Mouse (Mus musculus): ENCODE data around the gene Ica1. TPM values are rescaled to one million over a fixed set of nuclear protein-coding genes. Genes with fewer than 3 reads are reported as not detected.

Gene Ica1
- polyA plus RNA-seq, 1 experiment from 2014 or later, result 24.3 TPM

- Histone ChIP-seq H3K27ac (replicated peaks) (no peak overlapping the region), H3K4me1 (peaks cover 16% of the 10 kb centered on the region), H3K9ac (no peak overlapping the region), H3K4me3 (no peak overlapping the region), H3K4me2 (no peak overlapping the region), H3K27me3 (replicated peaks) (no peaks in the 10 kb centered on the region), H3K36me3 (peaks cover 14% of the 10 kb centered on the region), H3K9me3 (no peaks in the 10 kb centered on the region)
- no peak for ATAC-seq (ENCODE audit: extremely low read depth, insufficient number of reproducible peaks, low FRiP score, low TSS enrichment)
- WGBS, result 36% methylated on average over 1 of the region's 1 CpGs
Measured at GRCm38 (mm10) chr6:8741659-8742058, 36.6 kb downstream of the Ica1 start.

GRCm38 (mm10) chr6:8740092-8740491 lies 38.2 kb downstream of the Ica1 start:
- no peak overlapping the region for H3K4me2 ChIP-seq
- H3K27ac ChIP-seq (replicated peaks), result no peak overlapping the region
- WGBS, result 72% methylated on average over 2 of the region's 2 CpGs

GRCm38 (mm10) chr6:8738396-8738795 lies 39.9 kb downstream of the Ica1 start:
- no peak for ATAC-seq (ENCODE audit: extremely low read depth, insufficient number of reproducible peaks, low FRiP score, low TSS enrichment)
- no peak overlapping the region for H3K4me3 ChIP-seq

More at GRCm38 (mm10) chr6:8740092-8740491, 38.2 kb downstream of the Ica1 start:
- no peak for ATAC-seq (ENCODE audit: extremely low read depth, insufficient number of reproducible peaks, low FRiP score, low TSS enrichment)
- peaks cover 10% of the 10 kb centered on the region for H3K36me3 ChIP-seq
- no peaks in the 10 kb centered on the region for H3K9me3 ChIP-seq
- H3K27me3 ChIP-seq (replicated peaks), result no peaks in the 10 kb centered on the region
- H3K4me3 ChIP-seq, result no peak overlapping the region
- H3K4me1 ChIP-seq, result peaks cover 12% of the 10 kb centered on the region
- no peak overlapping the region for H3K9ac ChIP-seq

GRCm38 (mm10) chr6:8736493-8736820 lies 41.8 kb downstream of the Ica1 start:
- H3K4me1 ChIP-seq, result peaks cover 26% of the 10 kb centered on the region
- no peak overlapping the region for H3K9ac ChIP-seq
- no peaks in the 10 kb centered on the region for H3K27me3 ChIP-seq (replicated peaks)
- ATAC-seq (ENCODE audit: extremely low read depth, insufficient number of reproducible peaks, low FRiP score, low TSS enrichment), result no peak
- peaks cover 8% of the 10 kb centered on the region for H3K36me3 ChIP-seq
- H3K9me3 ChIP-seq, result no peaks in the 10 kb centered on the region
- no peak overlapping the region for H3K4me2 ChIP-seq
- H3K27ac ChIP-seq (replicated peaks), result no peak overlapping the region
- H3K4me3 ChIP-seq, result no peak overlapping the region

More at GRCm38 (mm10) chr6:8738396-8738795, 39.9 kb downstream of the Ica1 start:
- peaks cover 18% of the 10 kb centered on the region for H3K4me1 ChIP-seq
- H3K27ac ChIP-seq (replicated peaks), result no peak overlapping the region
- whole genome bisulfite sequencing, result 61% methylated on average over 4 of the region's 4 CpGs
- no peaks in the 10 kb centered on the region for H3K9me3 ChIP-seq
- H3K9ac ChIP-seq, result no peak overlapping the region
- H3K4me2 ChIP-seq, result no peak overlapping the region
- no peaks in the 10 kb centered on the region for H3K27me3 ChIP-seq (replicated peaks)
- H3K36me3 ChIP-seq, result peaks cover 10% of the 10 kb centered on the region

- no peaks in the 10 kb centered on the region for H3K27me3 ChIP-seq (replicated peaks)
- H3K36me3 ChIP-seq, result peaks cover 4% of the 10 kb centered on the region
- H3K4me2 ChIP-seq, result no peak overlapping the region
- H3K9ac ChIP-seq, result no peak overlapping the region
- no peaks in the 10 kb centered on the region for H3K9me3 ChIP-seq
- H3K4me1 ChIP-seq, result peaks cover 26% of the 10 kb centered on the region
- ATAC-seq (ENCODE audit: extremely low read depth, insufficient number of reproducible peaks, low FRiP score, low TSS enrichment), result no peak
- 52% methylated on average over 8 of the region's 8 CpGs for WGBS
- H3K27ac ChIP-seq (replicated peaks), result no peak overlapping the region
- no peak overlapping the region for H3K4me3 ChIP-seq
Measured at GRCm38 (mm10) chr6:8735657-8736492, 42.4 kb downstream of the Ica1 start.

- ATAC-seq (ENCODE audit: extremely low read depth, insufficient number of reproducible peaks, low FRiP score, low TSS enrichment), result no peak
- Histone ChIP-seq H3K9ac (no peak overlapping the region), H3K27ac (replicated peaks) (no peak overlapping the region), H3K27me3 (replicated peaks) (no peaks in the 10 kb centered on the region), H3K36me3 (peaks cover 3% of the 10 kb centered on the region; the same call in 1 of the 2 replicates), H3K4me2 (no peak overlapping the region), H3K9me3 (no peaks in the 10 kb centered on the region), H3K4me3 (no peak overlapping the region), H3K4me1 (peaks cover 26% of the 10 kb centered on the region)
- 81% methylated on average over 3 of the region's 3 CpGs for WGBS
Measured at GRCm38 (mm10) chr6:8735044-8735443, 43.2 kb downstream of the Ica1 start.

- H3K9ac ChIP-seq, result 0 out of 2 replicates have a peak overlapping the region, but pooled peaks have one; percentile 24
- H3K4me3 ChIP-seq, result no peak overlapping the region
- H3K4me1 ChIP-seq, result peaks cover 26% of the 10 kb centered on the region
- 26% methylated on average over 5 of the region's 5 CpGs for whole genome bisulfite sequencing
- no peaks in the 10 kb centered on the region for H3K27me3 ChIP-seq (replicated peaks)
- peak overlapping the region; percentile 92 for H3K27ac ChIP-seq (replicated peaks)
- ATAC-seq (ENCODE audit: extremely low read depth, insufficient number of reproducible peaks, low FRiP score, low TSS enrichment), result peak; percentile 66; the same call in 1 of the 2 replicates
- H3K4me2 ChIP-seq, result peak overlapping the region; percentile 49
- H3K36me3 ChIP-seq, result peaks cover 7% of the 10 kb centered on the region; the same call in 1 of the 2 replicates
- H3K9me3 ChIP-seq, result no peaks in the 10 kb centered on the region
Measured at GRCm38 (mm10) chr6:8732492-8732891, 45.8 kb downstream of the Ica1 start.

- Histone ChIP-seq H3K27ac (replicated peaks) (peak overlapping the region; percentile 92), H3K36me3 (0 out of 2 replicates have a peak, but pooled peaks cover 4% of the 10 kb centered on the region), H3K9me3 (no peaks in the 10 kb centered on the region), H3K4me3 (no peak overlapping the region), H3K4me2 (no peak overlapping the region), H3K27me3 (replicated peaks) (no peaks in the 10 kb centered on the region), H3K4me1 (peaks cover 26% of the 10 kb centered on the region), H3K9ac (no peak overlapping the region)
- no peak for ATAC-seq (ENCODE audit: extremely low read depth, insufficient number of reproducible peaks, low FRiP score, low TSS enrichment)
- WGBS, result 53% methylated on average over 4 of the region's 4 CpGs
Measured at GRCm38 (mm10) chr6:8731656-8732191, 46.6 kb downstream of the Ica1 start.

- no peak for ATAC-seq (ENCODE audit: extremely low read depth, insufficient number of reproducible peaks, low FRiP score, low TSS enrichment)
- H3K27me3 ChIP-seq (replicated peaks), result no peaks in the 10 kb centered on the region
- no peak overlapping the region for H3K9ac ChIP-seq
- peaks cover 26% of the 10 kb centered on the region for H3K4me1 ChIP-seq
- H3K36me3 ChIP-seq, result 0 out of 2 replicates have a peak, but pooled peaks cover 4% of the 10 kb centered on the region
- H3K4me3 ChIP-seq, result no peak overlapping the region
- no peak overlapping the region for H3K27ac ChIP-seq (replicated peaks)
- 74% methylated on average over 2 of the region's 2 CpGs for WGBS
- H3K4me2 ChIP-seq, result no peak overlapping the region
- no peaks in the 10 kb centered on the region for H3K9me3 ChIP-seq
Measured at GRCm38 (mm10) chr6:8730433-8730832, 47.9 kb downstream of the Ica1 start.

GRCm38 (mm10) chr6:8727806-8728205 lies 50.5 kb downstream of the Ica1 start:
- Histone ChIP-seq H3K9me3 (no peaks in the 10 kb centered on the region), H3K4me3 (no peak overlapping the region), H3K27ac (replicated peaks) (no peak overlapping the region), H3K4me2 (no peak overlapping the region), H3K36me3 (0 out of 2 replicates have a peak, but pooled peaks cover 4% of the 10 kb centered on the region), H3K27me3 (replicated peaks) (no peaks in the 10 kb centered on the region), H3K4me1 (peaks cover 13% of the 10 kb centered on the region), H3K9ac (no peak overlapping the region)
- 86% methylated on average over 8 of the region's 8 CpGs for WGBS
- ATAC-seq (ENCODE audit: extremely low read depth, insufficient number of reproducible peaks, low FRiP score, low TSS enrichment), result no peak

GRCm38 (mm10) chr6:8725610-8726009 lies 52.7 kb downstream of the Ica1 start:
- H3K27me3 ChIP-seq (replicated peaks), result no peaks in the 10 kb centered on the region

More at GRCm38 (mm10) chr6:8725610-8726009, 52.7 kb downstream of the Ica1 start:
- Histone ChIP-seq H3K4me3 (no peak overlapping the region), H3K4me2 (no peak overlapping the region), H3K9ac (no peak overlapping the region), H3K9me3 (no peaks in the 10 kb centered on the region), H3K36me3 (0 out of 2 replicates have a peak, but pooled peaks cover 4% of the 10 kb centered on the region), H3K4me1 (no peaks in the 10 kb centered on the region), H3K27ac (replicated peaks) (no peak overlapping the region)
- 82% methylated on average over 1 of the region's 1 CpGs for WGBS
- no peak for ATAC-seq (ENCODE audit: extremely low read depth, insufficient number of reproducible peaks, low FRiP score, low TSS enrichment)
